Mouse (Mus musculus) adrenal gland, adult (tissue): Measurements from ENCODE around the gene C130050O18Rik.
"Not testable (repeated sequence)": the region's sequence is repeated elsewhere in the genome, so short reads cannot be mapped to it uniquely, and the experiment has no call there.

Experiments
- DNase-seq, 2 experiments: peaks; one replicate each; pipeline ENCODE4 v3.0.0; 2022 to 2023; ENCODE audit warnings: low spot score in 1 of 2; ENCODE audit not compliant: inconsistent age in 2 of 2

Gene C130050O18Rik

GRCm38 (mm10) chr5:139379771-139380384 is 25.2 kb upstream of the C130050O18Rik start:
- DNase-seq = no peak

- peak; percentile 98 to 99 for DNase-seq
Observed at GRCm38 (mm10) chr5:139380385-139381248, 24.5 kb upstream of the C130050O18Rik start.

DNA sequence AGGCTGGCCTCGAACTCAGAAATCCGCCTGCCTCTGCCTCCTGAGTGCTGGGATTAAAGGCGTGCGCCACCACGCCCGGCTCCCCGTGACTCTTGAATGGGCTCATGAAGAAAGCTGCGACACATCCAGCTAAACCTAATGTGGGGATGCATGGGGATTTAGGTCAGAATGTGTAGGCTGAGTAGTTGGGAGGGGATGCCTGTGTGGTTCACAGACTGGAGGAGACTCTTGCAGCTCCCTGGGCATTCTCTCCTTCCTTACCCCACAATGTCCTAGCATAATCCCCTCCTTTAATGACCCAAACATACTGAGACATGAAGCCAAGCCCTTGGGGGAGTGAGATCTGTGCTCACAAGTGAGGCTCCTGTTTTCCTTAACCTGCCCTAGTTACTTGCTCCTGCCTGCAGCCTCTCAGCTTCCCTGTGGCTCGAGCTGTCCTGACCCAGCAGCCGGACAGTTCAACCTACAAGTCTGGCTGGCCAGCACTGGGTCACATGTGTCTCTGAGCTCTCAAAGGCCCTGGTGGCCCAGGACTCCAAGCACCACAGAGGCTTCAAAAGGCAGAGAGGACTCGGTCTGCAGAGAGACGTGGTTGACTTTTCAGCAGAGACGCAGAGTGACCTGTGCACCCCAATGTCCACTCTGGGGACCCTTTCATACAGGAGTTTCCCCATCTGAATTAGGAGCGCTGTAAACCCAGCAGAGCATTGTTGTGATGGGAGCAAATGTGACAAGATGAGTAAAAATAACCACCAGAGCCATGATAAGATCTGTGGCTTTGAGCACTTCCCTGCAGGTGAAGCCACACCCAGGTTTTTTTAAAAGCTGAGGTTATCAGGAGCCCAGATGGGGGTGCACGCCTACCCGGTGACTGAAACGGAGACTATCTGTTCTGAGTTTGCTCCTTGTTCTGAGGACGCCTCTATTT is 23.2 kb upstream of the C130050O18Rik start:
- DNase-seq = peak in 1 of 2 experiments; percentile 57

DNA sequence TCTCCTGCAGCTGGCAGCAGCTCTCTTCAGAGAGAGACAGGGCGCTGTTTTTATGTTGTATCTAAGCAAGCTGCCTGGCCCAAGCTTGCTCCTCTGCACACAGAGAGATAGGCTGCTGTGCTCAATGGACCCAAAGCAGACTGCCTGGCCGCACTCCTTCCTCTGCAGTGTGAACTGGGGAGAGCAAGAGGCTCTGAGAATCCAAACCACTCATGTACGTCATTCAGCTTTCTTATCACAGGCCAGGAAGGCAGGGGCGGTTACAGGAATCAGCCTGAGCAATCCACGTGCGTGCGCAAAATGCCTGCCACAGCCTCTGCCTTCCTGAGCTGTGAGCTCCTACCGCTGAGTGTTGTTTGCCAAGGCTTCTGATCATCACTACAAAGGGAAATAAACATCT is 22.3 kb upstream of the C130050O18Rik start:
- DNase-seq = peak; percentile 64 to 80

DNA sequence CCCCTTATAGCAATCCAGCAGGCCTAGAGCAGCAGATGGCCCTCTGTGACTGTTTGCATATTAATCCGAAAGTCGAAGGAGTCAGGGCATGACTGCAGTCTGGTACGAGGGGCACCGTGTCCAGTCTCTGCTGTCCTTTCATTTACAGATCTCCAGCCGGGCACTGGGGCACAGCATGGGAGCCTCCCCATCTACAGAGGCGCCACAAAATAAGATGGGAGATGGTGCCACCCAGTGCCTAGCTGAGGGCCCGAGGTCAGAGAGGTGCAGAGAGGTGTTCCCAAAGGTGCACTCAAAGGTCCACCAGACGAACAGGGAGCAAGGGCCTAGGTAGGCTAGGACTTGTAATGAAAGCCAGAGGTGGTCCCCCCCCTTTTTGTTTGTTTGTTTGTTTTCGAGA is 21.8 kb upstream of the C130050O18Rik start:
- DNase-seq = no peak

- DNase-seq = peak; percentile 75 to 84
Observed at GRCm38 (mm10) chr5:139384531-139384930, 20.5 kb upstream of the C130050O18Rik start.

- no peak for DNase-seq
Observed at GRCm38 (mm10) chr5:139386047-139386446, 19.0 kb upstream of the C130050O18Rik start.

DNA sequence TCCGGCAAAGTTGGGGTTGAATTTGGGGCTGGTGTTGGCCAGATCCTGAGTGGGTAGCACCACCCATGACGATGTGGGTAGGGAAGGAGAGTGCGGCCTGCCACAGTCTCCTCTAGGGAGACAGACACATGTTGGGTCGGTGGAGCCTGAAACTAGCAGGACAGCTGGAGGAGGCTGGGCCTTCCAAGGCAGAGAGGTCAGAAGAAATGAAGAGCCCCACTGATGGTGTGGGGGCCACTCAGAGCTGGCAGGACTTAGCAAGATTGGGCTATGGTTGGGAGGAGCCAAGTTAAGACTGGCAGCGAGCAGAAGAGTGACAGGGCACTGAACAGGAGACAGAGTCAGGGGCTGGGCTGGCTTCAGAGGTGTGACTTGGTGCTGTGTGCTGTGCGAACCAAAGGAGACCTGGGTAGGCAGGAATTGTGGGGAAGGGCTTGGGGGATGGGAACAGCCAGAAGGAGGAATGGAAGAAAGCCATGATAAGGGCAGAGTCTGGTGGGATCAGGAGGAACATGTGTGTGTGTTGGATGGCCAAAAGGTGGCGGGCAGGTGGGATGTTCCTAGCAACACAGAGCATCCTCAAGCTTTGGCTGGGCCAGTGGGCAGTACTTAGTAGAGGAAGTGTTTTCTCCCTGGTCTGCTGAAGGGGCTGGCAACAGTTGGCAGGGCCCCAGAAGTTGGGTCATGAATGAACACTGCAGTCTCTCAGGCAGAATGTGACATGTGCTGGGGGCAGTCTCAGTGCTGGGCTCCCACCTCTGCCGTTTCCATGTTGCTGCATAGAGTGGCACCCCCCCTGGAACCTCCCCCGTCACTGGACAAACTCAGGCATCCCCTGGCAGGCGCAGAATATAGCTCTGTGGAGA is 17.5 kb upstream of the C130050O18Rik start:
- peak in 1 of 2 experiments; percentile 52 for DNase-seq

DNA sequence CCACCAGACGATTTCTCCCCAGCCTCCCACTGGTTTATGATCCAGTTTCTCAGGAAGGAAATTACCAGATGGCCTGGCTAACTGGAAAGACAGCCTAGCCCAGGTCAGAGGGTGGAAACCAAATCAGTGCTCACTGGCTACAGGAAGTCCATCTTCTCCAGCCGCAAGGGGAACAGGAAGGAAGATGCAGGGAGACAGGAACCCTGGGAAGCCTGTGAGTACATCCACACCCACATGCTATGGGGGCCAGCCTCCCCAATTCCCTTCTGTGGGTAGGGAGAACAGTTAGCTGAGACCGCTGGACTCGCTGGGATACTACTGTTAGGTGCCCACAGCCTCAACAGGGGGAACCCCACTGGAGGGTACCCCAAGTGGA is 16.9 kb upstream of the C130050O18Rik start:
- peak in 1 of 2 experiments; percentile 69 for DNase-seq

- DNase-seq = peak in 1 of 2 experiments; percentile 56
Observed at GRCm38 (mm10) chr5:139388694-139389675, 16.1 kb upstream of the C130050O18Rik start.

DNA sequence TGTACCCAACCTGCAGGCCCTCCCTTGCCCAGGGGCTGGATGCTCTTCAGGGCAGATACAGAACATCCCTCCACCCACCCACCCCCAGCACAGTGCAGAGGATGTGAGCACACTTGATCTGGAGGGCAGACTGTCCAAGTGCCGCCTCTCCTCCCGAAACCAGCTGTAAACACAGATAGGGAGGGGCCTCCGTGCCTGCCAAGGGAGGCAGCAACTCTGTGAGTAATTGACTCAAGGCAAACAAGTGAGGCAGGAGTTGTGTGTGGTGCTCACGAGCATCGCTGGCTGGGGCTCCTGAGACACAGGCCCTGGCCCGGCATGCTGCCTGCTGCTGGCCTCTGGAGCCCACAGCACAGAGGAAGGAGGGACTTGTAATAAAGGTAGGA is 15.4 kb upstream of the C130050O18Rik start:
- peak; percentile 65 to 84 for DNase-seq

- DNase-seq = not testable (repeated sequence)
Observed at GRCm38 (mm10) chr5:139390324-139391119, 14.6 kb upstream of the C130050O18Rik start.

DNA sequence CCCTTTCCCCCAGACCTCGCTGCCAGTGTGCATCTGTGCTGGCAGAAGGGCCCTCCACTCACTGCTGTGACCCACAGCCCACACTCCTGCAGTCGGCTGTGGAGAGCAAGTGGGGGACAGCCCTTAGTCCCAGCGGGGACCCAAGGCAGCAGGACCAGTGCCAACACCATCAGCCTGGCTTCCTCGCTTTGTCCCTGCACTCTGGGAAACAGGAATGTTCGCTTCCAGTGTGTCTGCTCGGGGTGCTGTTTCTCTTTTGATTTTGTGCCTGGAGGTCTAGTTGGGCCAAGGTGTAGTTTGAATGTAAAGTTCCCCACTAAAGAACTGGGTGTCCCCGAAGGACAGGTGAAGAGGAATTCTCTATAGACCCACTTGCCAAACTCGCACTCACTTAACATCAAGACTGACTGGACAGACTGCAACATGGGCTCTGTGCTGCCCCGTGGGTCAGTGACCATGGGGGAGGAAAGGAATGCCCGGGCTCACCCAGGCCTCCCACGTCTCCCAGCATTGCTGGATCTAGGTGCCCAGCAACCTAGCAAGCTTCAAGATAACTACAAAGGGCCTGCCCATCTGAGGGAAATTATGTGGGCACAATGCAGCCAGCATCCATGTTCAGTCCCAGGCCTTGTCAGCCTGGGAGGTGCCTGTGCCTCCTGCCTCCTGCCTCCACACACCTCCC is 13.6 kb upstream of the C130050O18Rik start:
- no peak for DNase-seq

- DNase-seq = no peak
Observed at GRCm38 (mm10) chr5:139392219-139393196, 12.6 kb upstream of the C130050O18Rik start.

DNA sequence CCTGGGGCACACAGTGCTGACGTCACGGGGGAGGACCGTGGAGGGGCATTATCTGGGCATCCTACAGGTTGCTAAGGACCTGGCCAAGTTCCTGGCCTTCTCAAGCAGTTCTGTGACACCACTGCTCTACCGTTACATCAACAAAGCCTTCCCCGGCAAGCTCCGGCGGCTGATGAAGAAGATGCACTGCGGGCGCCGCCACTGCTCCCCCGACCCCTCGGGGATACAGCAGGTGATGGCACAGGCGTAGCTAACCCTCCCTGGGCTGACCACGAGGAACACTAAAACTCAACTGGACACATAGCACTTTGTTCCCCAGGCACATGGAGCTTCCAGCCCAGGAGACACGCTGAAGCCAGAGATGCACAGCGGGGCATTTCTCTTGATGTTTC is 11.9 kb upstream of the C130050O18Rik start:
- no peak for DNase-seq

DNA sequence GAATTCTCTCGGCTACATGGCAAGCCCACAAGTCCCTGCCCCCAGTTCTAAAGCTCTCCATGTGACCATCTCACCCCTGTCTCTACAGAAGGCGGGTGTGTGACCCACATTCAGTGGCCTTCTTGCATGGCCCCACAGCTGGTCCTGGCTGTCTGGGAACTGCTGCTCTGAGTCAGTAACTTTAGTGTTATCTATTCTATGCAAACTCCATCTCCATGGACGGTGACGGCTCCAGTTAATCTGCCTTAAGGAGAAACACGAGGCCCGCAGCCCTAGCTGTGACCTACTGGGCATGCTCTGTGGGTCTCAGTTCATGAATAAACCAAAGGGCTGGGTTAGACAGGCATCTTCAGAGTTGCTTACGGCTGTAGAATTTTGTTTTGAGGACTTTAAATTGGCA is 10.7 kb upstream of the C130050O18Rik start:
- DNase-seq = no peak

GRCm38 (mm10) chr5:139395528-139395927 is 9.6 kb upstream of the C130050O18Rik start:
- no peak for DNase-seq
